Mouse (Mus musculus) kidney, postnatal 0 days (tissue): ENCODE results near the gene Btaf1. TPM values are rescaled to one million over a fixed set of nuclear protein-coding genes. Genes with fewer than 3 reads are reported as not detected.
"Not testable (repeated sequence)": the region's sequence is repeated elsewhere in the genome, so short reads cannot be mapped to it uniquely, and the experiment has no call there.

Source experiments
- ATAC-seq: fragments of 200-750 bp; cut with Nextera tagmentation; replicated peaks from 2 replicates; pipeline ENCODE4 v1.8.0; 2017; ENCODE audit warnings: low read depth, moderate number of reproducible peaks, moderate TSS enrichment, moderate library complexity; ENCODE audit not compliant: low FRiP score
- DNase-seq: peaks from one replicate; pipeline ENCODE4 v3.0.0-alpha.2; 2016; ENCODE audit warnings: low spot score
- H3K27ac ChIP-seq: fragments of 300-500 bp; sonication (generic); 2 replicates; pipeline ENCODE4 v1.5.1; 2014; ENCODE audit warnings: mild to moderate bottlenecking
- H3K27me3 ChIP-seq: fragments of 300-500 bp; sonication (generic); 2 replicates; pipeline ENCODE4 v1.6.1; 2014; ENCODE audit warnings: low read length, mixed read lengths; ENCODE audit not compliant: insufficient read depth
- H3K36me3 ChIP-seq: fragments of 300-500 bp; sonication (generic); 2 replicates; pipeline ENCODE4 v1.6.1; 2014; ENCODE audit warnings: low read length, mixed read lengths; ENCODE audit not compliant: insufficient read depth
- H3K4me1 ChIP-seq: fragments of 300-500 bp; sonication (generic); replicated peaks from 2 replicates; pipeline ENCODE4 v1.6.1; 2014; ENCODE audit warnings: antibody characterized with exemption, low read length, mixed read lengths; ENCODE audit not compliant: insufficient read depth
- H3K4me2 ChIP-seq: fragments of 300-500 bp; sonication (generic); 2 replicates; pipeline ENCODE4 v1.6.1; 2014; ENCODE audit warnings: mild to moderate bottlenecking, low read length, moderate library complexity, mixed read lengths
- H3K4me3 ChIP-seq: fragments of 300-500 bp; sonication (generic); replicated peaks from 2 replicates; pipeline ENCODE4 v1.5.1; 2014; ENCODE audit warnings: low read depth, low read length
- H3K9ac ChIP-seq: fragments of 300-500 bp; sonication (generic); 2 replicates; pipeline ENCODE4 v1.6.1; 2014; ENCODE audit warnings: low read depth, low read length
- H3K9me3 ChIP-seq: fragments of 300-500 bp; sonication (generic); replicated peaks from 2 replicates; pipeline ENCODE4 v1.6.1; 2016; ENCODE audit warnings: low read length, inconsistent platforms, mixed read lengths
- CTCF ChIP-seq: IDR thresholded peaks from 2 replicates; pipeline ENCODE4 v1.5.1; 2016; ENCODE audit warnings: antibody characterized with exemption, low read depth, mild to moderate bottlenecking, moderate library complexity
- WGBS: fragments of 180-500 bp; shearing (Covaris S2); extraction: QIAGEN DNeasy Blood & Tissue Kit; methylation state at CpG from one replicate; pipeline ENCODE4 v1.1.7; 2014; 5-methylcytosine and 5-hydroxymethylcytosine counted together
- polyA plus RNA-seq: library from polyadenylated mRNA; unstranded; fragments of >200 nt; fragmentation: Nextera tagmentation; extraction: Ambion mirVana; gene quantifications from 2 replicates; pipeline ENCODE4 v1.2.1, GENCODE M21; 2015

The Btaf1 gene
- polyA plus RNA-seq, 1 experiment from 2014 or later = 5.4 TPM

- no peak overlapping the region for H3K9ac ChIP-seq
- TF ChIP-seq CTCF = no peak
These were observed 35.4 kb downstream of the Btaf1 start for GRCm38 (mm10) chr19:36961320-36961719.

DNA sequence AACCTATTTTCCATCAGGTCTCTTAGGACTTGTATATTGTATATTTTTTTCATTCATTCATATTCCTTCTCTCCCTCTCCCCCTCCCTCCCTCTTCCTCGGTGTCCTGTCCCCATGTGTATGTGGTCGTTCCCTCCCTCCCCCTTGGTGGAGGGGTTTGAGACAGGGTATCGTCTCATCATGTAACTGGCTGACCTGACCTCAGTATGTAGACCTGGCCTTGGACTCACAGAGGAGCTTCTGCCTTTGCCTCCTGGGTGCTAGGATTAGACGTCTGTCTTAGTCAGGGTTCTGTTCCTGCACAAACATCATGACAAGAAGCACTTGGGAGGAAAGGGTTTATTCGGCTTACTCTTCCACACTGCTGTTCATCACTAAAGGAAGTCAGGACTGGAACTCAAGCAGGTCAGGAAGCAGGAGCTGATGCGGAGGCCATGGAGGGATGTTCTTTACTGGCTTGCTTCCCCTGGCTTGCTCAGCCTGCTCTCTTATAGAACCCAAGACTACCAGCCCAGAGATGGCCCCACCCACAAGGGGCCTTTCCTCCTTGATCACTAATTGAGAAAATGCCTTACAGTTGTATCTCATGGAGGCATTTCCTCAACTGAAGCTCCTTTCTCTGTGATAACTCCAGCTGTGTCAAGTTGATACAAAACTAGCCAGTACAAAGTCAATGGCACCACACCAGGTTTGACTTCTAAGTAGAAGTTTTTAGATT, 36.8 kb downstream of the Btaf1 start:
- ATAC-seq, H3K4me2 ChIP-seq, H3K4me3 ChIP-seq, H3K4me1 ChIP-seq, H3K9ac ChIP-seq, H3K27me3 ChIP-seq, H3K9me3 ChIP-seq, DNase-seq, H3K27ac ChIP-seq: not testable (repeated sequence)
- 72% methylated on average over 6 of the region's 6 CpGs for WGBS
- H3K36me3 ChIP-seq = peaks cover 19% of the 10 kb centered on the region; the same call in 1 of the 2 replicates

More at GRCm38 (mm10) chr19:36961320-36961719, 35.4 kb downstream of the Btaf1 start:
- no peak overlapping the region for H3K27ac ChIP-seq
- ATAC-seq = no peak
- no peak for DNase-seq
- H3K9me3 ChIP-seq = no peaks in the 10 kb centered on the region
- peaks cover 12% of the 10 kb centered on the region; the same call in 1 of the 2 replicates for H3K36me3 ChIP-seq
- no peaks in the 10 kb centered on the region for H3K27me3 ChIP-seq
- no peaks in the 10 kb centered on the region for H3K4me1 ChIP-seq
- 98% methylated on average over 1 of the region's 1 CpGs for WGBS
- no peak overlapping the region for H3K4me3 ChIP-seq
- no peak overlapping the region for H3K4me2 ChIP-seq

- H3K9ac ChIP-seq = no peak overlapping the region
- no peak overlapping the region for H3K4me2 ChIP-seq
- peaks cover 54% of the 10 kb centered on the region; the same call in 1 of the 2 replicates for H3K36me3 ChIP-seq
- no peak for TF ChIP-seq CTCF
- ATAC-seq = no peak
- no peaks in the 10 kb centered on the region for H3K4me1 ChIP-seq
- H3K4me3 ChIP-seq = no peak overlapping the region
- H3K27me3 ChIP-seq = no peaks in the 10 kb centered on the region
- WGBS = 94% methylated on average over 5 of the region's 5 CpGs
- H3K27ac ChIP-seq = no peak overlapping the region
- DNase-seq = no peak
- H3K9me3 ChIP-seq = no peaks in the 10 kb centered on the region
These were observed 78.7 kb downstream of the Btaf1 start for GRCm38 (mm10) chr19:37004557-37004956.

DNA sequence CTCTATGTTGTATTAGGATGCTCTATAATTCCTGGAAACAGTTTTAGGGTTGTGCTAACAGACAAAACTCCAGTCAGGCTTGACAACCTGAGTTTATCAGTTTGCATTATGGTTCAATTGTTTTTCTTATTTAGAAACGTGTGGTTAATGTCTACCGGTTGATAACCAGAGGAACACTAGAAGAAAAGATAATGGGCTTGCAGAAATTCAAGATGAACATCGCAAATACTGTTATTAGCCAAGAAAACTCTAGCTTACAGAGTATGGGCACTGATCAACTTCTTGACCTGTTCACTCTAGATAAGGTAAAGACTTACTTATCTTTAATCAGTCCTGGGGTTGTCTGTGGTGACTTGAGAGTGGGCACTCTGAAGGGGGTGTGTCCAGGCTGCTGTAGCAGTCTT, 84.0 kb downstream of the Btaf1 start:
- Histone ChIP-seq H3K4me3 (no peak overlapping the region), H3K36me3 (peaks cover 44% of the 10 kb centered on the region; the same call in 1 of the 2 replicates), H3K9me3 (no peaks in the 10 kb centered on the region), H3K27me3 (no peaks in the 10 kb centered on the region), H3K4me2 (no peak overlapping the region), H3K4me1 (no peaks in the 10 kb centered on the region), H3K9ac (no peak overlapping the region), H3K27ac (no peak overlapping the region)
- DNase-seq = no peak
- 98% methylated on average over 3 of the region's 3 CpGs for WGBS
- no peak for ATAC-seq
- TF ChIP-seq CTCF = no peak

DNA sequence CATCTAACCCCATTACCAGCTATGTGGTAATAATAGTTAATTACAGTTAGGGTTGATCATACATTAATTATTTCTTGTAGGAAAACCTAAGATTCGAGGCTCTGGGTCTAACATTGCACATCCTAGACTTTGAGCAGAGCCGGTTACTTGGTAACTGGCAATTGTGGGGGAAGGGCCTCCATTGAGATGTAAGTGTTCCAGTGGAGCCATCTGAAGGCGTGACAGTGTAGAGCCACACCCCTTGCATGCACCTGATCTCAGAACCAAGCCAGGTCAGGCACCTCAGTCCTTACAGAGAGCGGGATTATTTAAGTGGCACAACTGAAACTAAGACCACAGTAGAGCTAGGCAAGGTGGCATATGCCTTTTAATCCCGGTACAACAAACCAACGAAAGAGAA, 87.6 kb downstream of the Btaf1 start:
- H3K4me2 ChIP-seq = no peak overlapping the region
- no peak overlapping the region for H3K4me3 ChIP-seq
- no peaks in the 10 kb centered on the region; the same call in 1 of the 2 replicates for H3K4me1 ChIP-seq
- no peak overlapping the region for H3K27ac ChIP-seq
- peaks cover 25% of the 10 kb centered on the region; the same call in 1 of the 2 replicates for H3K36me3 ChIP-seq
- no peak overlapping the region for H3K9ac ChIP-seq
- H3K27me3 ChIP-seq = no peaks in the 10 kb centered on the region
- no peak for TF ChIP-seq CTCF
- ATAC-seq (peak; percentile 52), DNase-seq (peak; percentile 17)
- WGBS = 89% methylated on average over 6 of the region's 6 CpGs
- H3K9me3 ChIP-seq = no peaks in the 10 kb centered on the region

DNA sequence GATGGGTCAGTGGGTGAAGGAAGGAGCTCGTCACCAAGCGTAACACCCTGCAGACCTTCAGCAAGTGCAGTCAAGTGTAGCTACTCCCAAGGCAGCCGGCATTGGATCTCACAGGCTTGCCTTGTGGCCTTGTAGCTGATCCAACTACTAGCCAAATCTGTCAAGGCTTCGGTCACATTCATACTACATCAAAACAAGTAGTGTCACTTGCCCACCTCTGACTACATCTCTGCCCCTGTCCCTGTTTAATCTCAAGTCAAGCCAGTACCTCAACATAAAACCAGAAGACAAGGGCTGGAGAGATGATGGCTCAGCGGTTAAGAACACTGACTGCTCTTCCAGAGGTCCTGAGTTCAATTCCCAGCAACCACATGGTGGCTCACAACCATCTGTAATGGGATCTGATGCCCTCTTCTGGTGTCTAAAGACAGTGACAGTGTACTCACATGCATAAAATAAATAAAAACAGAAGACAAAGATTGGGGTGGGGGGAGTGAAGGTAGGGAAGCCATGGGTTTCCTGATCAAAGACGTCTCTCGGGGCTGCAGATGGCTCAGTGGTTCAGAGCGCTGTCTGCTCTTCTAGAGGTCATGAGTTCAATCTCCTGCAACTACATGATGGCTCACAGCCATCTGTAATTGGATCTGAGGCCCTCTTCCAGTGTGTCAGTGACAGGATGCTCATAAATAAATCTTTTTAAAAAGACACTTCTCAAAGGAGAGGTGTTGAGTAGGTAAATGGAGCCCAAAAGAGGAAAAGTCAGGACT, 88.5 kb downstream of the Btaf1 start:
- Histone ChIP-seq H3K9ac (no peak overlapping the region), H3K4me1 (no peaks in the 10 kb centered on the region; the same call in 1 of the 2 replicates), H3K36me3 (peaks cover 22% of the 10 kb centered on the region; the same call in 1 of the 2 replicates), H3K4me2 (no peak overlapping the region), H3K4me3 (no peak overlapping the region), H3K27me3 (no peaks in the 10 kb centered on the region), H3K27ac (no peak overlapping the region), H3K9me3 (no peaks in the 10 kb centered on the region)
- no peak for ATAC-seq
- DNase-seq = no peak
- no peak for TF ChIP-seq CTCF
- WGBS = 61% methylated on average over 8 of the region's 8 CpGs
